Mouse (Mus musculus) urinary bladder, postnatal 25 days (tissue): ENCODE data around the gene Foxm1.
"Not testable (repeated sequence)": the region's sequence is repeated elsewhere in the genome, so short reads cannot be mapped to it uniquely, and the experiment has no call there.

Experiments used
- DNase-seq: peaks from one replicate; pipeline ENCODE4 v3.0.0; 2022; ENCODE audit warnings: low spot score

The Foxm1 gene

GRCm38 (mm10) chr6:128376371-128377085 is 13.8 kb downstream of the Foxm1 start:
- DNase-seq = no peak

DNA sequence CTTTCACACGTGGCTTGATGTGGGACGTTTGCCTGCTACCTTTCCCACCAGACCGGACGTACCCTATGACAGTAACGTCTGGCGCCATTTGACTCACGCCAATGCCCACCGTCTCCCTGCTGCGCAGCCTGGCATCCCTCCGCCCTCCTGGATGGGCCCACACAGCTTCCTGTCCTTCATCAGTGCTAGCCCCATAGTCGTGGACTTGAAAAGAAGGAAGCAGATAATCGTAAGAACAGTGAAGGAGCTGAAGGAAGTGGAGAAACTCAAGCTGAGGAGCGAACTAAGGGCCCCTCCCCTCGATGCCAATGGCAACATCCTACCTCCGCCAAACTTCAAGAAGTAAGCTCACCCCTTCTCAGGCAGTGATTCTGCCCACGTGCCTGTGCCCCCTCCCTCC is 16.9 kb downstream of the Foxm1 start:
- no peak for DNase-seq

DNA sequence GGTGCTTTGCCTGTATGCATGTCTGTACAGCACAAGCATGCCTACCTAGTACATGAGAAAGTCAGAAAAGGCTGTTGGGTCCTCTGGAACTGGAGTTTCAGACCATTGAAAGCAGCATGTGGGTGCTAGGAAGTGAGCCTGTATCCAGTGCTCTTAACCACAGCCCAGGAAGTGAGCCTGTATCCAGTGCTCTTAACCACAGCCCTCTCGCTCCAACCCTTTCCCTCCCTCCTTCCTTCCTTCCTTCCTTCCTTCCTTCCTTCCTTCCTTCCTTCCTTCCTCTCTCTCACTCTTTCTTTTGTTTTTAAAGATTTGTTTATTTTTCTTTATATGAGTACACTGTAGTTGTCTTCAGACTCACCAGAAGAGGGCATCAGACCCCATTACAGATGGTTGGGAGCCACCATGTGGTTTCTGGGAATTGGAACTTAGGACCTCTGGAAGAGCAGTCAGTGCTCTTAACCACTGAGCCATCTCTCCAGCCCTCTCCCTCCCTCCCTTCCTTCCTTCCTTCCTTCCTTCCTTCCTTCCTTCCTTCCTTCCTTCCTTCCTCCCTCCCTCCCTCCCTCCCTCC is 17.9 kb downstream of the Foxm1 start:
- not testable (repeated sequence) for DNase-seq

DNA sequence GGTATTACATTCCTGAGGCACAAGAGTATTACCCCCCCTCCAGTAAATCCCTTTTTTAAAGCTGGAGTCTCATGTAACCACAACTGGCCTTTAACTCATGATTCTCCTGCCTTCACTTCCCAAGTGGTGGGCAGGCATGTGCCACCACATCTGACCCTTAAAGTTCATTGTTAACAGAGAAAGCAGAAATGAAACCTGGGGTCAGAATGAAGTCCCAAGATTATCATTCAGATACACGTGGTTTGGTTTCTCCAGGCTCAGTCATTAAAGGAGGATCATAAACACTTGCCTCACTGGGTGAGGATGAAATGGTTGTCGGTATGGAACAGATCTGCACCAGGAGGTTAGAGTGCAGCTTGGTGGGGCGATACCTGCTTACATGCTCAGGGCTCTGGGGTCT is 18.5 kb downstream of the Foxm1 start:
- DNase-seq = no peak

GRCm38 (mm10) chr6:128383752-128384151 is 21.0 kb downstream of the Foxm1 start:
- no peak for DNase-seq

DNA sequence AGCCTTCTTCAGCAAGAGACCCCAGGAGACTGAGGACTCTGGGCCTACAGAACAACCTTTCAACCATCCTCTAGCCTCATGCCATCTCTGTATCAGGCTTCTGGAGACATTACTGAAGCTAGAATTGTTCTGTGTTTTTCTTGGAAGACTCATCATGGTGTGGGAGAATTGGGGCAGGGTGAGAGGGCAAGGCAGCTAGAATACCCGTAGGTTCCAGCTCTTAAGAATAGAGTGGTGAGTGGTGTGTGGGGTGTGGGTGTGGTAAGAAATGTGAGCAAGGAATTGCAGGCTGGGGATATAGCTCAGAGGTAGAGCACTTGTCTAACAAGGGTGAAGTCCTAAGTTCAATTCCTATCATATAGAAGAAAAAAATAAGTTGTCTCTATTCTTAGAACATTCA is 22.3 kb downstream of the Foxm1 start:
- no peak for DNase-seq

GRCm38 (mm10) chr6:128389185-128389584 is 26.4 kb downstream of the Foxm1 start:
- no peak for DNase-seq

DNA sequence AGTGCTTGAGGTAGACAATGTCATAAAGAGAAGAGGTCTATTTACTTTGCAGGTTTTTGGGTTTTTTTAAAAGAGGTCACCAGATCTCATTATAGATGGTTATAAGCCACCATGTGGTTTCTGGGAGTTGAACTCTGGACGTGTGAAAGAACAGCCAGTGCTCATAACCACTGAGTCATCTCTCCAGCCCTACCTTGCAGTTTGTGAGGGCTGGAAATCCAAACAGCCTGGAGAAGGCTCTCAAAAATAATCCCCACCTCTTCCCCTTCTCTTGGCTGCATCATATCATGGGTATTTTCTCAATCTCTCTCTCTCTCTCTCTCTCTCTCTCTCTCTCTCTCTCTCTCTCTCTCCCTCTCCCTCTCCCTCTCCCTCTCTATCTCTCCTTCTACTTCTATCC is 27.9 kb downstream of the Foxm1 start:
- DNase-seq = no peak

GRCm38 (mm10) chr6:128397574-128398261 is 35.0 kb downstream of the Foxm1 start:
- DNase-seq = no peak

DNA sequence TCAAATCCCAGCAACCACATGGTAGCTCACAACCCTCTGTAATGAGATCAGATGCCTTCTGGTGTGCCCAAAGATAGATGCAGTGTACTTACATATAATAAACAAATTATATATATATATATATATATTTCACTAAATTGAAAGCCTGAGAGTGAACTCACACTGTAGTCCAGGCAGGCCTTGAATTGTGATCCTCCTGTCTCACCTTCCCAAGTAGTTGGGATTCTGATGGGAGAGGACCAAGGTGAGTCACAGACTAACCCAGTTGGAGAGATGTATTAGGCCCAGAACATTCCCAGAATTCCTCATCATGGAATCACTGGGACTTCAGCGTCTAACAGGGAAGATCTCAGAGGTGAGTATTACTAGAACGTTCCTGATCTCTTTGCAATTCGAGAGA is 36.2 kb downstream of the Foxm1 start, which contains the start of gene Nrip2:
Nrip2 (plus strand) TSS at position 301 of the 400 bp plus-strand sequence.
- DNase-seq = no peak

DNA sequence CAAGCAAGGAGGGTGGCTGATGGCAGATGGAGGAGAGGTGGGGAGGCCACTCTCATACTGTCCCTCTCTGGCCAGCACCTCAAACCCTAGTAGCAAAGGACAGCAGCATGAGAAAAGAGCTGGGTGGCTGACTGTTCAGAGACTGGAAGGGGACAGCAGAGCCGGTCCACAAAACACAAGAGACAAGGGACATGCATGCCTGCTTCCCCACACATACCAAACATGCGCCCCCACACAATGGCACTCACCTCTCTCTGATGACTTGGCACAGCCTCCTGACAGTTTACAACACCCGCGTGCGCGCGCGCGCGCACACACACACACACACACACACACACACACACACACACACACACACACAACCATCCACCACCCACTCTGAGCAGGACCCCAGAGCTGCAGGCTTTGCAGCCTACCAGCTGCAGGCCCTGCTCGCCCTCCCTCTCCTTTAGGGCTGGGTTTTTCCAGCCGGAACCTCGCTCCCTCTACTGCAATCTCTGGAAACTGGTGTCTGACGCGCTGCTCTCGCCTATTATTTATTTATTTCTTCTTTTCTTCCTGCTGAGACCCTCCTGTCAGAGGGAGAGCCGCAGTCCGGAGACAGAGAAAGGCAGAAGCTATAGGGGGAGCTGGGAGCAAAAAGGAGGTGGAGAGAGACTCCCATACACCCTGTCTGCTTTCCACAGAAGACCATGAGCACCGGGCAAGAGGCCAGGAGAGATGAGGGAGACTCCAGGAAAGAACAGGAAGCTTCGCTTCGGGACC is 36.8 kb downstream of the Foxm1 start:
- no peak for DNase-seq

GRCm38 (mm10) chr6:128404708-128405107 is 41.9 kb downstream of the Foxm1 start:
- DNase-seq = no peak

DNA sequence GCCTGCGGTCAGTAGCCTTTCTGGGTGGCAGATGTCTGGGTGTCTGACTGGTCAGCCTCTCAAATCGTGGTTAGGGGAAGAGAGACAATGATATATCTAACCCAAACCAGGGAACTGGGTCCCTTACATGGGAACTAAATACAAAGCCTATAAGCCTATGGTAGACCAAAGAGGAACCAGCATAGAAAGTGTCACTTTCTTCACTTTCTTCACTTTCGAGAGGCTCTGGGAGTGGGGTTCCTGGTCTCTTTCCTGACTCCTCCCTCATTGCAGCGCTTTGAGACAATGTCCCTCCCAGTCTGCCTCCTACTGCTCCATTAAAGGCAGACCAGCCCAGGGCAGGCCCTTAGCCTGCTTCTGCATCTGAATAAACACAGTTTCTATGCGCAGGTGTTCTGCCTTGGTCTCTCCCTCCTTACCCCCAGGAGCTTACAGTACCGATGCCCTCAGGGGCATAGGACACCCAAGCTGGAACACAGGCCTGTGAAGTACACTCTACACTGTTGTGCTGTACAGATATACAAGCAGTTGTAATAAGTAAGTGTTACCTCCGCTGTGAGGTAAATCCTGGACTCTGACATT is 45.9 kb downstream of the Foxm1 start:
- DNase-seq = no peak

GRCm38 (mm10) chr6:128410305-128410704 is 47.5 kb downstream of the Foxm1 start:
- DNase-seq = no peak

- DNase-seq = peak; percentile 79
Measured at GRCm38 (mm10) chr6:128411115-128411514, 48.3 kb downstream of the Foxm1 start.

GRCm38 (mm10) chr6:128416169-128416568 is 53.4 kb downstream of the Foxm1 start:
- DNase-seq = no peak

DNA sequence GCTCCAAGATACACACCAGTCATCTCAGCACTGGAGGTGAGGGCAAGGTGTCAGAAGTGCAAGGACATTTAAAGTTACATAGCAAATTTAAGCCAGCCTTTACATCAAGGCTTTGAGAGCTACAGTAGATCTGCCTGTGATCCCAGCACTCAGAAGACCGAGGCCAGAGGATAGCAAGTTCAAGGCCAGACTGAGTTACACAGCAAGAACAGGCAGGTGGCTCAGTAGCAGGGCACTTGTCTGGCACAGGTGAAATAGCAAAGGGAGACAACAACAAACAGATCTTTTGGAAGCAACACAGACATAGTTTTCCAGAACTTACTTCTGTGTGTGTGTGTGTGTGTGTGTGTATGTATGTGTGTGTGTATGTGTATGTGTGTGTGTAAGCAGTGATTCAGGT is 55.3 kb downstream of the Foxm1 start:
- DNase-seq = no peak

- no peak for DNase-seq
Measured at GRCm38 (mm10) chr6:128421036-128421435, 58.3 kb downstream of the Foxm1 start.

GRCm38 (mm10) chr6:128421480-128421879 is 58.7 kb downstream of the Foxm1 start:
- no peak for DNase-seq

DNA sequence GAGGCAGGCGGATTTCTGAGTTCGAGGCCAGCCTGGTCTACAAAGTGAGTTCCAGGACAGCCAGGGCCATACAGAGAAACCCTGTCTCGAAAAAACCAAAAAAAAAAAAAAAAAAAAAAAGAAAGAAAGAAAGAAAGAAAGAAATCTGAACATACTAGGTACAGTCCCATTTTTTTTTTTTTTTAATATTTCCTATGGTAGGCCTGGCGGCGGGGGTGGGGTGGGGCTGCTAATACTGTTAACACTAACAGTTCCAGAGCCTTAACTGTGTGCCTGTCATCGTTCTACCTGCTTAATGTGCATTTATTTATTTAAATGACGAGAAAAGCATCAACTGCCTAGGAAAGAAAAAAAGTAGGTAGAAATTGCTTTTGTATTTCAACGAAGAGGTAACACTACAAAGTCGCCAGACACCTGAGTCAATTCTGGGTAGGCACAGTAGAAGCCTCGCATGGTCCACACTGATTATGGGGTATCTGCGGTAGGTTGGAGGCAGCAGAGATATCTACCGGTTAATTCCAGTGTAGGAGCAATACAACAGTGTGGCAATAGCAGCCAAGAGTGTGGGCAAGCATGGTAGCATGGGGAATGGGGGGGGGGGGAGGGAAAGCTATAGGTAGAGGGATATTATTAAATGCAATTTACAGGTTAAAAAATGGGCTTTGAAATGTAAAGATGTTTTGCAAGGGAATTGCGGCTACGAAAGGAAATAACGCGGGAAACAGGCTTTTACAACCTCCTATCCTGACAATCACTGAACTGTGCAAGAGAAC is 60.9 kb downstream of the Foxm1 start:
- DNase-seq = no peak

DNA sequence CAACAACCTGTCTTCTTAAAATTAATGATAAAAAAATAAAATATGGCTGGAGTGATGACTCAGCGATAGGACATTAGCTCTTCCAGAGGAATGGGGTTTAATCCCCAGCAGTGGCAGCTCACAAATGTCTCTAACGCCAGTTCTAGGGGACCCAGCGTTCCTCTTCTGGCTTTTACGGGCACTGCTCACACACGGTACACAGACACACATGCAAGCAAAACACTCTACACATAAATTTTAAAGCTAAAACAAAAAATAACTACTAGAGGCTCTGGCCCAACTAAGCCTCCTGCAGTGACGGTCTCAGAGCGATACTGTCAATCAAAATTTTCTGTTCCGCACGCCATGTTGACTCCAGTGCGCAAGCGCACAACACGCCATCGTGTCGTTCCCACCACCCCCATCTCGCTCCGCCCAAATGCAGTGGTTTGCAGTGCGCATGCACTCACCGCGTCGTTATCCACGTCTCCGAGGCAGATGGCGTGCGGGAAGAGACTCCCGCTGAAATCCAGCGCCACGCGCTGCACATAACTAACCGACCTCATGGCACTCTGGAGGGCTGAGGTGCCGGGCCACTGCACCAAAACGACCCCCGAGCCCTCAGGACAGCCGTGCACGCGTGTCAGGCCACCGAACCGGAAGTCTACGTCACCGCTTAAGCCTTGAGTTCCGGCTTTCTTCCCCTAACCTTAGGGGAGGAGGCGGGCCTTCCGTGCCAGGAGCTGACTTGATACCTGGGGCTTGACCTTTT is 61.7 kb downstream of the Foxm1 start, which contains the start of gene Itfg2:
Itfg2 (minus strand) TSS at position 663 of the 751 bp plus-strand sequence.
- peak; percentile 93 for DNase-seq
